Mouse (Mus musculus): ENCODE data around the gene Slc39a3.

The Slc39a3 gene

GRCm38 (mm10) chr10:81041458-81042175, 4.4 kb upstream of the Slc39a3 start:
- peak; percentile 71 for DNase-seq

- no peak for DNase-seq
Observed at GRCm38 (mm10) chr10:81036251-81036650, 975 bp downstream of the Slc39a3 start.

DNA sequence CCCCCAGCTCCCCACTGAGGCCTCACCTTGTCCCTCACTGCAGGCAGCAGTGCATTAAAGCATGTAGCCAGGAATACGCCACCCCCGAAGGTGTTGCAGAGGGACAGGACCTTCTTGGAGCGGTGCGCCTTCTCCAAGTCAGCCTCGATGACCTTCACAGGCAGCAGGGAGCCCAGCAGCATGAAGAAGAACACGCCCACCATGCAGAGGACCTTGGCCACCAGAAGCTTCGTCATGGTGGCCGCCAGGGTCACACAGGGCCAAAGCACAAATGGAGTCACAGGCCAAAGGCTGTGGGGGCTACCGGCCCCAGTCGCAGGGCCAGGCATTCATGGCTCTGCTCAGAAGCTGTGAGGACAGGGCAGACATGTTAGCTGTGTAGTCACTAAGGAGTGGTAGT, 3.6 kb downstream of the Slc39a3 start:
- DNase-seq = peak; percentile 35

GRCm38 (mm10) chr10:81029031-81029430, 8.2 kb downstream of the Slc39a3 start:
- DNase-seq = peak; percentile 67

DNA sequence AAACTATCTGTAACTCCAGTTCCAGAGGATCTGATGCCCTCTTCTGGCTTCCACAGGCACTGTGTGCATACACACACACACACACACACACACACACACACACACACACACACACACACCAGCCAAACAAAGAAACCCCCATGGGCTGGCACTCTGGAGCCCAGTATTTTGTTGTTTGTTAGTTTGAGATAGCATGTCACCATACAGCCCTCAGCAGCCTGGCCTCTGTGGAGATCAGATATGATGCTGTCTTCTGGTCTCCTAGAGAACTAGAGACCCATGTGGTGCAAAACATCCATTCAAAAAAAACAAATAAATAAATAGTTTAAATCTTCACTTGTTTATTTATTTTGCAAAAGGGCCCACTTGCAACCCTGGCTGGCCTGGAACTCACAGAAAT, 9.0 kb downstream of the Slc39a3 start:
- peak; percentile 46 for DNase-seq

GRCm38 (mm10) chr10:81027331-81027730, 9.9 kb downstream of the Slc39a3 start:
- DNase-seq = peak; percentile 89

- DNase-seq = peak; percentile 52
Observed at GRCm38 (mm10) chr10:81026857-81027256, 10.4 kb downstream of the Slc39a3 start.

- peak; percentile 52 for DNase-seq
Observed at GRCm38 (mm10) chr10:81025639-81026275, 11.5 kb downstream of the Slc39a3 start, which contains the start of gene Diras1. Gene Diras1 (minus strand): TSS chr10:81025662.

- peak; percentile 72 for DNase-seq
Observed at GRCm38 (mm10) chr10:81025047-81025621, 12.1 kb downstream of the Slc39a3 start.

DNA sequence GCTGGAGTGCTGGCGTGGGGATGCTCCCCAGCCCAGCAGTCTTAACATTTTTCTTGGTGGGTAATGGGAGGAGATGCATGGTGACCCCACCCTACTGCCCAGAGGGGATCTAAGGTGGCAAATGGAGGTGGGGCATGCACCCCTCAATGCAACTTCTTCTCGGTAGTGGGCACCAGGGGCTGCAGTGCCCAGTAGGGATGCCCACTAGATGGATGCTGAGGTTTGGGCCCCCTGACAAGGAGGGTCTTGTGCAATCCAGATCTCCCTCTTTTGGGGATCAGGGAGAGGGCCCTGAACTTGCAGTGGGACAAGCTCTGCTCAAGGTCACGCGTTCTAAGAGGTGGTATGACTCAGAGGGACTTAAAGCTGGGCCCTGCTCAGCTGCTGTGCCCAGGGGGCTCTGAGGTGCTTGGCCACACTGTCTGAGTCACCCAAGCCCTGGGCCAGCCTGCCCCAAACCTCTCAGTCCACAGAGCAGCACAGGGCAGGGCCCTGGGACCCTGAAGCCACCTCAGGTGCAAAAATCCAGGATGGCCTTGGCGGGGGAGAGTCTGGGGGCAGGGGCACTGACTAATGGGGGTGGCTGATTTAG, 12.8 kb downstream of the Slc39a3 start:
- peak; percentile 52 for DNase-seq

DNA sequence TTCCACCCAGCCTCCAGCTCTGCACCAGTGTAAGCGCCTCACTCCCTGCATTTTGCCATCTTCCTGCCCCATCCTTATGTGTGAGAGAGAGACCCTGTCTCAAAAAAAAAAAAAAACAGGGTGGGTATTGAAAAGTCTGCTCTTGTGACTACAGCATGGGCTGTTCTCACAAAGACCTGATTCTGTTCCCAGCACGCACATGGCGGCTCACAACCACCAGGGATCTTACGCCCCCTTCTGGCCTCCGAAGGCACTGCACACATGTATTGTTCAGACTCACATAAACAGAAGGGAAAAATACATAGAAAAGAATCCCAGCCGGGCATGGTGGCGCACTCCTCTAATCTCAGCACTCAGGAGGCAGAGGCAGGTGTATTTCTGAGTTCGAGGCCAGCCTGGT, 14.5 kb downstream of the Slc39a3 start:
- peak; percentile 38 for DNase-seq

DNA sequence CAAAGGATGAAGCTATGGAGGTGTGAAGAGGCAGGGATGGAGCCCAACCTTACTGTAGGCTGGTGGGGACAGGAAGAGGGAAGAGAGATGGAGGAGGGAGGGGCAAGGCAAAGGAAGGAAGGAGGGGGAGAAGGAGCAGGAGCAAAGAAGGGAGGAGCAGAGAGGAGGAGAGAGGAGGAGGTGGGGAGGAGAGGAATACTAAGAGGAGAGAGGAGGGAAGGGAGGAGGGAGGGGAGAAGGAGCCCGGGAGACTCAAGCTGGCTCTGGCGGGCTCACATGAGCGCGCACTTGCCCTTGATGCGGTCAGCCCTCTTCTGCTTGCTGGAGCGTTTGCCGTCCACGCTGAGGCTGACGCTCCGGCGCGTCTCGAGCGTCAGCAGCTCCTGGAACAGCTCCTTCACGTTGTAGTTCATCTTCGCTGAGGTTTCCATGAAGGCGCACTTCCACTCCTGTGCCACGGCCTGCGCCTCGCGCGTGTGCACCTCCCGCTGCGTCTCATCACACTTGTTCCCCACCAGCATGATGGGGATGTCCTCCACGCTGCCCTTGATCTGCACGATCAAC, 15.6 kb downstream of the Slc39a3 start:
- DNase-seq = peak; percentile 55

DNA sequence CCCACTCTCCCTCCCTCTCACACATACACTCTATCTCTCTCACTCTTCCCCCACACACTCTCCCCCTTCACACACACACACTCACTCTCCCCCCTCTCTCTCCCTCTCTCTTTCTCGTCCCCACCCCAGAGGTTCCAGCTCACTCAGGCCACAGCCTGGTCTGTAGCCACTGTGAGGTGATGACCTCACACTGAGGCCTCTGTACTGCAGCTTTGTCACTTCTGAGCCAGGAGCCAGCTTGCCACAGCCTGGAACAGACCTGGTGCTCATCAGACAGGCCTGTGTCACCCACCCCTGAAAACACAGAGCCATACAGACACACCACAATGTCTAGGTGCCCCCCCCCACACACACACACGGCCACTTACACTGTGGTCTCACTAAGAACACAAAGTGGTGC, 17.0 kb downstream of the Slc39a3 start:
- DNase-seq = peak; percentile 48

- DNase-seq = peak; percentile 65
Observed at GRCm38 (mm10) chr10:81019687-81020086, 17.5 kb downstream of the Slc39a3 start.

DNA sequence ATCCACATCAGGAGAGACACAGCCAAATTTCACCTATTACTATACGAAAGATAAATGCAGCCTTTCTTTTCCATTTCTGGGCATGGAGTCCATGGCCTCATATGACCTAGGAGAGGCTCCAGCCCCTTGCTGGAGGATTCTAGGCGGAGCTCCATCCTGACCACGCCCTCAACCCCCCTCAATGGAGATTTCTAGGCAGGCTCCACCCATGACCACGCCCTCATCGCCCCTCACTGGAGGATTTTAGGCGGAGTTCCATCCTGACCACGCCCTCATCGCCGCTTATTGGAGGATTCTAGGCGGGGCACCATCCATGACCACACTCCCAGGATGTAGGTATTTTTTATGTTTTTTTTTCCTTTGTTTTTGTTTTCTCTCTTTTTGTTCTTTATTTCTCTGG, 18.9 kb downstream of the Slc39a3 start:
- DNase-seq = peak; percentile 61

DNA sequence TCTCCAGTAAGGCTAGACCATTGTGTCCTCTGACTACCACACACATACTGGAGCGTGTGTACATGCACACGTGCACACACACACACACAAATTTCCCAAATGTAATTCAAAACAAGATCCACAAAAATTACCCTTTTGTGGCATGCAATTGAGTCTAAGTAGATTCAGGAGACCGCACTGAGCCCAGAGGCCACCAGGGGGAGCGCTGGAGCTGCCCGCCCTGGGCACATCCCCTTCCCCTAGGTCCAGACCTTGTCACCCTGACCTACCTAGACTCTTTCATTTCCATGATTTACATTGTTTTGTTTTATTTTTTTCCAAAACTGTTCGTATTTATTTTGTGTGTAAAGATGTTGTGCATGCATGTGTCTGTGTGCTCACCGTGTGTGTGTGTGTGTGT, 20.6 kb downstream of the Slc39a3 start:
- DNase-seq = peak; percentile 69

DNA sequence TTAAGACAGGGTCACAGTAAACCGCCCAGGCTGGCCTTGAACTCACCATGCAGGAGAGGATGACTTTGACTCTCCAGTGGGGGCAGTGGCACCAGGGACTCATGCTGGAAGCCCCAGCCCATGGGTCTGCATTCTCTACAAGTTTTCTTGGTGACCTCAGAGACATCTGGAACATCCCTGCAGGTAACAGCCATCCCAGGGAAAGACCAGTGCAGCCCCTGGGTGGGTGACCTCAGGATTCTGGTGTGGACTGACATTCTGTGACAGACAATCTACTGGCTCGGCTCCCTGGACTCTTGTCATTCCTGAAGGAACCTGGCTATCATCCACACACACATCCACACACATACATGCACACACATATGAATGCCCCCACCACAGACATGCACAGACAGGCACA, 21.6 kb downstream of the Slc39a3 start:
- DNase-seq = peak; percentile 60

GRCm38 (mm10) chr10:81014393-81015384, 22.5 kb downstream of the Slc39a3 start, which contains the start of gene Gng7:
Gene Gng7 (minus strand): TSS chr10:81014945.
- DNase-seq = peak; percentile 99

DNA sequence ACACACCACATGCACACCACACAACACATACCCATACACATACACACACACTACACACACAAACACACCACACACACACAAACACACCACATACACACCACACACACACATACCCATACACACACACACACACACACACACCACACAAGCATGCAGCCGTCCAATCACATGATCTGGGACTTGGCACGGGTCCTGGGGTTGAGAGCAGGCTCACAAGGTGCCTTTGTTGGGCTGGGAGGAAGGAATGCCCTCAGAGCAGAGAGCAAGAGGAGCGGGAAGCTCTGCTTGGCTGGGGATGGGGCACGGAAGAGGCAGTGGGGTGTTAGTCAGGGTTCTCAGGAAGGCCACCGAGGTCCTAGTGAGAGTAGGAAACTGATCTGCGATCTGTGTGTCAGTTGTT, 26.4 kb downstream of the Slc39a3 start:
- peak; percentile 31 for DNase-seq

DNA sequence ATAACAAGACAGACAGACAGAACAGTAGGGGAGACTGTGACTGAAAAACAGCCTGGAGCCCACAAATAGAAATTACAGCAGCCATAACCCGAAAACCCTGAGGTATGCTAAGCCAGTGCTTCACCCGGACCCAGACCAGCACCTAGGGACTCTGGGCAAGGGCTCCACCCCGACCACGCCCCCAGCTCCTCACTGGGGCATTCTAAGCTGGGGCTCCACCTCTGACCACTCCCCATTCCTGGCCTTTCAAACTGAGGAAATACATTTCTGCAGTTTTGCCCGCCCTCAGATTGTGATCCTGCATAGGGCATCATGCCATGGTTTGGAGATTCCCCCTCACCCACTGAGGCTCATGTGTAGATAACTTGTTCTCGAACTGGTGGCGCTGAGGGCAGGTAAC, 30.0 kb downstream of the Slc39a3 start:
- DNase-seq = no peak

- no peak for DNase-seq
Observed at GRCm38 (mm10) chr10:81006005-81006677, 31.1 kb downstream of the Slc39a3 start.
